Mouse (Mus musculus): ENCODE data around the gene U90926.

- no peak for TF ChIP-seq EP300 (IDR thresholded peaks at IDR 0.05; ENCODE audit: low read depth)
- TF ChIP-seq CTCF (IDR thresholded peaks at IDR 0.05; ENCODE audit: low read depth): no peak
Observed at GRCm38 (mm10) chr5:92210205-92210604, 5.0 kb downstream of the U90926 start.

Data from heart, postnatal 0 days (tissue).